Mouse (Mus musculus): ENCODE measurements at regions not wholly inside any gene's neighbourhood (a gene's known extent, or its start where the extent isn't known, plus 50 kb on each side); places are given as distances from the start of the nearest gene placed in this dataset.

DNA sequence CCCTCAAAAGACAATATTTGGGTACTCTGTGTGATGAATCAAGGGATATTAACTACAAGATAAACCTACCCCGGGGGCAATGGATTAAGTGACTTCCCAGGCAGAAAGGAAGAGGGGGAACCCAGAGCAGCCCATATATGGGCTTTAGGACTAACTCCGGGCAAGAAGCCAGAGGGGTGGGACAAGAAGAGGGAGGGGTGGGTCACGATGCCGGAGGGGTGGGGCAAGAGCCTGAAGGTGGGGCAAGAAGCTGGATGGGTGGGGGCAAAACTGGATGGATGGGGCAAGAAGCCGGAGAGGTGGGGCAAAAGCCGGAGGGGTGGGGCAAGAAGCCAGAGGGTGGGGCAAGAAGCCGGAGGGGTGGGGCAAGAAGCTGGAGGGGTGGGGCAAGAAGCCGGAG is 64.1 kb downstream of the Rps29 start:
- TF ChIP-seq CTCF (IDR thresholded peaks at IDR 0.05; ENCODE audit: borderline replicate concordance, insufficient read depth, low read depth, low read length) = no peak
- TF ChIP-seq POLR2A (IDR thresholded peaks at IDR 0.05; ENCODE audit: borderline replicate concordance, insufficient read depth, low read length) = no peak

Data from cerebellum, adult 2 months (tissue).